Mouse (Mus musculus) embryo, embryonic 9.5 days (tissue): ENCODE measurements around the gene Cdh20.

Experiments used
- DNase-seq: peaks from one replicate; pipeline ENCODE4 v3.0.0-alpha.2; 2017; ENCODE audit errors: extremely low spot score

The Cdh20 gene

DNA sequence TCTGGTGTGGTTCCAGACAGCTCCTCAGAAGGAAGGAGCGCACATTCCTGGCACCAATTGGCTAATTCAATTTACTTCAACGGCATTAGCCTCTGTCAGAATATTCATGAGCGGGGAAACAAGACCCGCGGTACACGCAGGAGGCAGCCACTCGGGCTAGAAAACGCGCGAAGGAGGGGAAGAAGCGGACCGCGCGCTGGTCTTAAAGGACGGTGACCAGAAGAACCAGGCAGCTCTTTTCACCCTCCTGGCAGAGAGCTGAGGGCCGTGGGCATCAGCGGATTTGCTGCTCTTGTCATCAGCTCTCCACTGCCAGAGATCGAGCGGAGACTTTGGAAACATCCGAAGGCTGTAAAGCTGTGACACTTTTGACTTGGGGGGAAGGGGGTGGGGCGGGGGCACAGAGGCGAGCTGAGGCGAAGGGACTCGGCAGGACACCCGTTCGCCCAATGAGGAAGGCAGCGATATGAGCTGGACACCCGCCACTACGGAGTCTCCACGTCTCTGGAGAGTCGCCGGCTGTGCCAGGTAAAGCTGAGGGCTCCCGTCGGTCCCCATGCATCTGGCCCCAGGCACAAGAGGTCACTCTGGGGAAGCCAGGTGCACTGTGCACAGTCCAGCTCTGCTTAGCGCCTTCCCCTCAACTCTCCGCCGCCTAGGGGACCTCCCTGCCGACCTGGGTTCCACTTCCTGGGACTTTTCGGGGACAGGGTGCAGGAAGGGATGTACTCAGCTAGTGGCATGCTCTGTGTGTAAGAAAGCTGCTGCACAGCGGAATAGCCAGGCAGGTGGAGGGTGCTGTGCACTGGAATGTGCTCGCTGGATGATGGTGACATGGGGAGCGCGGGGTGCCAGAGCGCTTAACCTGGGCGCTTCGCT is at the start of gene Cdh20:
Gene Cdh20 (plus strand): TSS at position 159 of the 879 bp plus-strand sequence.
- DNase-seq = peak; percentile 47

DNA sequence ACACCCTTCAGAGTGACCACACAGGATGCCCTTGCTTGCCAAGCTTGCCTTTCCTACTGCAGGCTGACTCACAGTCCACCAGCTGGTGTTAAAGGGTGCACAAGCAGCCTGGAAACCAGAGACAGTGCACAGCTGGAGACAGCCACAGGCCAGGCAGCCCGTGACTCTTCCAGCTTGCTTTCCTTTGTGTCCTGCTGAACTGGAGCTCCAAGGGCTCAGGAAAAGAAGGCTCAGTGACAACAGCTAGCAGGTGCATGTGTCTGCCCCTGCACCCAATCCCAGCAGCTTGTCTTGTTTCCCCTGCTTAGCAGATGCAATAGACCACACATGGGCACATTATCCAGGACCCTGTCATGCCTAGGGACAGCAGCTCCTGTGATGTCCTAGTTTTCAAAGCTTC is 21.5 kb upstream of the Cdh20 start:
- peak; percentile 11 for DNase-seq

DNA sequence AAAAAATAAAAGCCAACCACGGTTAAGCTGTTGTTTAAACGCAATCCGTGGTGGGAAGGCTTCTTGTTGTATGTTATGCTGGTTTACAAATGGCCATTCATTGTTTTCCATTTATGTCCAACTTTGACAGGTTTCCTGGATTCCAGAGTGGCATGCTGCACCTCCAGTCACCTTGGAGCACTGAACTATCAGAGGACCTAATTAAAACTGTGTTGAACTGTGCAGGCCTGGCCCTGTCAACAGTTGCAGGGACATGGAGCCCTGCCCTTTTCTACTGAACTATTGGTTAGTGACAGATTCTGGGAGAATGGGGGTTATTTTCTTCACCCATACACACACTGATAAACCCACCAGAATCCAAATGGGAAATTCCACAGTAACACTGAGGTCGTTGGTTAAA is 20.9 kb upstream of the Cdh20 start:
- no peak for DNase-seq

DNA sequence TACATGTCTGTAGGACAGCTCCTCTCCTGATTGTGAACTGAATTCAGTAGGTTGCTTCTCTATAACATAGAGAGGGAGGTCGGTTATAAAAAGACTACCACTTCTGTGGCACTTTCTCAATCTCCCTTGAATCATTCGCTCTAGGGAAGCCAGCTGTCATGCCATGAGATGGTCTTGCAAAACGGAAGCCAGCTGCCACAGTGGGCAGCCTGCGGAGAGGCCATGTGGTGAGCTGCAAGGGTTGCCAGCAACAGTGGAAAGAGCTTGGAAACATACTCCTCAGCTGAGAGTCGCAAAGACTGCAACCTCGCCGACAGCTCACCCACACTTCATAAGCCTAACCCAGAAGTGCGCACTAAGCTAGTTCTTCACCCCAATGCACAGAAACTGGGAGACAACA is 13.8 kb upstream of the Cdh20 start:
- no peak for DNase-seq

DNA sequence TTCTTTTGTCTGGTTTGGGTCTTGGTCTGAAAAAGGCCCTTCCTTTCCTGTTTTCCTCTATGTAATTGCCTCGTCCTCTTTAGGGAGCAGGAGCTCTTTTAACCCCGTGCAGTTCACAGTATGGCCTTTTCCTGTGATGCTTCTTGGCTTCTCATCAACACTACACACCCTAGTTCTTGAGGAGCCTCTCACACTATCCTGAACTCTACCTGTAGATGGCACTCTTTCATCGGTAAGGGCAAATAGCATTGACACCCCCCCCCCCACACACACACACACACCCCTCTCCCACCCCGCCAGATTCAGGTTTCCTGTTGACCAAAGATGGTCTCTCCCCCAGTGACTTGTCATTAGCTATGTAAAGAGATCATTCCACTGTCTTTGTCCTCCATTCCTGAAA is 12.4 kb upstream of the Cdh20 start:
- no peak for DNase-seq

DNA sequence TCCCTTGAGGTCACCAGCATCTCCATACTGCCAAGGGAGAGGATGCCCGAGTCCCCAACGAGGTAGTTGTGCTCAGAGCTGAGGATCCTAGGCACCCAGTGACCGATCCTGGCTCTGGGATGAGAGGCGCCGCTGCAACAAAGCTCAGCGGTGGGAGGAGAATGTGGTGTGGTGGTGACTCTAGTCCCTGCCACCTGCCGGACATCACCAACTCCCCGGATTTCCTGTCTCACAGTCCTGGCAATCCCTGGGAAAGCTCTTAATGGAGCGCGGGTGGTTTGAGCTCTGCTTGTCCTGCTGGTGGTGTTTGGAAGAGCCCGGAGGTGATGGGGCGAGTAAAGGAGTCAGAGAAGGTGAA is 900 bp downstream of the Cdh20 start:
- DNase-seq = peak; percentile 57

DNA sequence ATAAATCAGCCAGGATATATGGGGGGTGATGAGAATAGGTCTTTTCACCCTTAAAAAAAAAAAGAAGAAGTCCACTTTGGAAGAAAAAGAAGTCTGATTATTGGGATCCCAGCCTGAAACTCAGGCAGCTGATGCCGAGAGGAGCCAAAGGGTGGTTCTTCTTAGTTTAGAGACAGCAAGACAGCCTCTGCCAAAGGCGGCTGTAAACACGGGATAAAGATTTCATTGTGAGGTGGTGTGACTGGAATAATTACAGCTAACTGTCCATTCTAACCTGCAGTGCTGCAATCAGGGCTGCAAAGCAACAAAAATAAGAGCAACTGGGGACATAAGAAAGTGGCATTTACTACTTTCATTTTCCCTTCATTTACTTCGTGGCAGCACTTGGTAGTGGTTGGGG is 3.6 kb downstream of the Cdh20 start:
- DNase-seq = no peak

DNA sequence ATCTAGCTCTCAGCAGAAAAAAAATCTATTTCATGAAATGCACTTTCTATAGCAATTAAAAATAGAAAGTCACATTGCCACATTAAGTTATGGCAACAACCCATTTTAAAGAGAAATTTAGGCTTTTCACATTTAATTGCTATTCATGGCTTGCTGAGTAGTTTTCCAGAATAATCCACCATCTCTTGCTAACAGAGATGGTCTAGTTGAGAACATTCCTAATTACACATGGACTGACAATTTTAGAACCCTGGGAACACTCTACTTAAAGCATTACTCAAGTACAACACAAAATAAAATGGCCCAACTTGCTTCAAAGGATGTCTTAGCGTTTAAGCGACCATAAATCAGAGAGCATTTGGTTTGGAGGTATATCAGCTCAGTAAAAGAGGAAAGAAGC is 4.9 kb downstream of the Cdh20 start:
- no peak for DNase-seq

DNA sequence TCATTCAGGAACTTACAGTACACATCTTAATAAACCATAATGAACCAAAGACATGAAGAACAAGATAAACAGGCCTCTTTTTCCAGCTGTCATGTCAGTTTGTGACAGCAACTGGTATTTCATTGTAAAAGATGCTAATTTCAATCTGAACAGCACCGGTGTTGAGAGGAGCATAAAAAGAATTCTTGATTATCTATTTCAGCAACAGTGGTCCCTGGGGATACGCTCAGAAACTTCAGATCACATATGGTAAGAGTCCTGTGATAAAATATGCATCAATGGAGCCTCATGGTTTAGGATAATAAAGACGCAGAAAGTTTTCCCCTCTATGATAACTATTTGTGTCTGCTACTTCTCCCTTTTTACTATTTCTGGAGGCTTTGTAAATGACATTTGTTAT is 25.2 kb downstream of the Cdh20 start:
- DNase-seq = no peak

DNA sequence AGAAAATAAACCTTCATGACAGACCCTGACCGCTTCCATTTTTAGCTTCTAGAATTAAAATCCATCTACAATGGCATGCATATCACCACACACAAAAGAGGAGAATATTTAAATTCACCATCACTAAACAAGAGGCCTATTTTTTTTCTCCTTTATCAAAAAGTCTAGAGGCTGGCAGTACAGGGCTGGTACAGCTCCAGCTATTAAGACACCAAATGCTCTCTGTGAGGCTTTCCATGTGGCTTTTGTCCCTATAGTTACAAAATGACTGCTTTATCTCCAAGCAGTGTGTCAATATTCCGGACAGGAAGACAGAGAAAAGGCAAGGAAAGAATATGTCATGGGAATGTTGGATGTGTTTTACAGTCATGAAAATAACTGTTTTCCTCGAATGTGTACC is 27.8 kb downstream of the Cdh20 start:
- no peak for DNase-seq

DNA sequence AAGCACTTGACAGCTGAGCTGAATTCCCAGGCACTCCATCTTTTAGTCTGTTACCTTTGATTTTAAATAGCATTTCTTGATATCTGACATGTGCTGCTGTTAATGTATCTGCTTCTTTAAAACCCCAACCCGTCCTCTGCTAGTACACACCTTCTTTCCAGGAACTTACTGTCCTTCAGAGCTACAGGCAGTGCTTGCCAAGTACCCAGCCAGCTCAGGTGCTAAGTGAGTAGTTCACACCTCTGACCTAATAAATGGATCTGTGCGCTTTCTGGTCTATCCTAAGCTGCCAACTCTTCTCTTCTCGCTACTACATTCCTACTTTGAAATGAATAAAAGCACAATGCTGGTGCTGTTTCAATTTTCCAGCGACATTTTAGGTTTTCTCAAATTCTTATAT is 28.8 kb downstream of the Cdh20 start:
- no peak for DNase-seq

DNA sequence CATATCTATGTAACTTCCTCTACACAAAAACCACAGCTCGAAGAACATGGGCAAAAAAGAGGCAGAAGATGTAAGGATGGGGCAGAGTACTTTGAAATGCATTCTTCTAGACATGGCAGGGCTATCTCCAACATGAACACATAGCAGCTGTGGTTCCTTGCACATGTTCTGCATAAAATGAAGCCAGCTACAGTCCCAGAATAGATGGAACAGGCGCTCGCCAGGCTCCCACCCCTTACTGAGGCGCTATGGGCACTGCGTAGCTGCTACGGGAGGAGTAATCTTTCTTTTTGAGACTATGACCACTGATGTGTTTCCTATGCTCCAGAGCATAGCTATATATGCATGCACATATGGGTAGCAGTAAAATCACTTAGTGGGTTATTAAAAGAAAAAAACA is 36.4 kb downstream of the Cdh20 start:
- DNase-seq = no peak

DNA sequence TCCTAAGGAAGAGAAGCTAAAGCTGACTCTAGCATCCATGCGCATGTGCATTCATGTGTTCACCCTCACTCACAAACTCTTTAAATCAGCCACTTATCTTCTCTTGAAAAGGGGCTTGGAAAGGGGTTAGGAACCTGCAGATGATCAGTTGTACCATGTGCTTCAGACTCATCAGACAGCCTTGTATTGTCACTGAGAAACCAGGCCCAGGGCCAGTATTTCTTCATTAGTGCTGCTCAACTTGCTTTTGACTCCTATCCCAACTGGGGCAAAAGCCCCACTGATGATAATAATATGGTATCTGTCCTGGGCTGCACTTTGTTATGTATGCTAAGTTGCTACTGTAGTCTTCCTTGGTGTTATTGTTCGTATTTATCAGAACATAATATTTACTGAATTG is 38.9 kb downstream of the Cdh20 start:
- DNase-seq = no peak

DNA sequence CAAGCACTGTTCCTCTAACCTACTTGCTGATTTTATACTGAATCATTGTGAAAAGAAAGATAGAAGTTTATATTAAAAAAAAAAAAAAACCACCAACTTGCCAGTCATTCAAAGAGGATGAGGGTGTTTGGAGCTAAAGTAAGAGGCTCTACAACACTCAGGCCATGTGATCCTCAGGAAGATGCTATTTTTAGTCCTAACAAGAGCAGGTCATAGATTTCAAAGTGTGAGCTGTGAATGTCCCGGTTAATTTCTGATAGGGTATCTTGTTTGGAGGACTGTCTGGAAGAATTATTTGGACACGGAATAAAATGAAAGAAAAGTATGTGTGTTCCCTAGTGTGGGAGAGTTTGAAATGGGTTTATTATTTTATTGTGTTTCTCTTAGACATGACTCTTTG is 49.2 kb downstream of the Cdh20 start:
- DNase-seq = no peak

DNA sequence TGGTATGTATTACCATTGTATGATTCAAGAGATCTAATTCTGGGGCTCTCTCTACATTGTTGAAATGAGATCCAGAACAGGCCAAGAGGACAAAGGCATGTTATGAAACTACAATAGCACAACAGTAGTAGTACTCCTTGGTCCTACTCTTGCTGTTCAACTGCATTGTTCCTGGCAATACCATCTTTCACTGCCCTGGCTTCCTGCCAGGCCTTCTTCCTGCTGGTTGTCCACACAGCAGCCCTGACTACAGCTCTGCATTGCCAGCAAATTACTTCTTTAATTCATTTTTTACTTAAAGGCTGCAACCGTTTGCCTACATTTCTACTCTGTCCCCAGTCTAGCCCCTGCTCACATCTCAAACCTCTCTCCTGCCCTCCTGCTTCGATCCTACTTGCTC is 59.8 kb downstream of the Cdh20 start:
- no peak for DNase-seq

DNA sequence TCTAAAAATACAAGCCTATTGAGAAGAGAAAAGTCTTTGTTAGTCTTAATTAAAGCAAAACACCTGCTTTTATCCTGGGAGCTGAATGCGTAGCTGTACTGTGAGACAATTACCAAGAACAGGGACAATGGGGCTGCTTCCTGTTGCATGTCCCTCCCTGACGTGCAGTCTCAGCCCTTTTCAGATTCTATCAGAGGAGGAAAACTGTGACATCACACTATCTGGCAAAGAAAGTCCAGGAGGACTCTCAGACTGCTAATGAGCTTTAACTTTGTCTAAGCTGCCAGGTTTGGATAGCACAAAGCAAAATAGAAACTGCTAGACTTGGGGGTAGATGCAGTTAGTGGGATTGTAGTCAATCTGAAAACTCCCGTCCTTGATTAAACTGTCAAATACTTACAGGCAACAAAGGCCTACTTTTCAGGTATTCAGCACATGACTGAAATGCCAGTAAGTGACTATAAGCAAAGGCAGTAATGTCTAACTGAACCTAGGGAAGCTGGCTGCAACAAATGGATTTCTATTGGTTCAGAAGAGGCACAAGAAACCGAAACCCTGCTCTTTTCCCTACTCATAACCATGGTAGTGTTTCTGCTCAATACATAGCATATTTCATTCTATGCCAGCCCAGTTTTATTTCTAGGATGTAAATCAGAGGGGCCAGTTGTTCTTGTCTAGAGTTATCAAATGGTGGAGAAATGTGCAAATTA is 70.0 kb downstream of the Cdh20 start:
- no peak for DNase-seq

DNA sequence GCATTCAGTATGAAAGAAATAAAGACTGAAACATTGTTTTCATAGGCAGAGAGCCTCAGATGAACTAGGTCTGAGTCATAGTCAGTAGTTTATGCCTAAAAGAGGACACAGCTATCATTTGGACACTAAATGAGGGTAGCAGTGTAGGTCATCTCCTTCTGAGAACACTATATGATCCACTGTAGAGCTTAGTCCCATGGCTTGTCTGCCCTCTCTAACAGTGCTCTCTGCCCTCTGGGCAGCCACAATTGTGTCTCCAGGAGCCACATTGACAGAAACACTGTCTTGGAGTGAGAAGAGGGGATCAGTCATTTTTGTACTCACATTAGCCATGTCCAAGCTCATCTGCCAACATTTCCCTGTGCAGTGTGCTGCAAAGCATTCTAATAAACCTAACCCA is 70.7 kb downstream of the Cdh20 start:
- no peak for DNase-seq

DNA sequence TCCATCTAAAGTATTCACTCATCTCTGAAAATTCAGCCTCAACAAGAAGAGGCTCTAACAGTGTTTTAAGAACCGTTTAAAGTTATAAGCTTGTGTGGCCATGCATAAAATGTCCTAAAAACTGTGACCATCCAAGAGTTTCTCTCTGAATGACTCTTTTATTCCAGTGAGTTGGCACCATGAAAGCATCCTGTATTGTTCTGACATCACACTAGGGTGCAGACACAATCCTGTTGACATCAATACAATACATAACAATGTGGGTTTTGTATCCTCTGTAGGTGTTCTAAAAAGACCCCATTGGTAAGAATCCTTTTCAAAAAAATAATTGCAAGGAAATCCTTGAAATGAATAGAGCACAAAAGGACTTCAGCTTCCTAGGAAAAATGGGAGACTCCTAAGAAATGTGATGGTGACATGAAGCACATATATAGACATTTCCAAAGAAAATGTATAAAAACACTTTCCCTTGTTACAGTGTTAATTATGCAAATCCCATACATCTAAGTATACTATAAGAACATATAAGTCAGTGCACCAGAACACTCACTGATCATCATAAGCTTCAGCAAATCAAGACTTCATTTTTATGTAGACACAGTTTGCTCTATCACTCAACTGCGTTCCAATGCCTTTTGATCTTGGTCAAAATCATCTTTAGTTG is 80.1 kb downstream of the Cdh20 start:
- DNase-seq = peak; percentile 22

DNA sequence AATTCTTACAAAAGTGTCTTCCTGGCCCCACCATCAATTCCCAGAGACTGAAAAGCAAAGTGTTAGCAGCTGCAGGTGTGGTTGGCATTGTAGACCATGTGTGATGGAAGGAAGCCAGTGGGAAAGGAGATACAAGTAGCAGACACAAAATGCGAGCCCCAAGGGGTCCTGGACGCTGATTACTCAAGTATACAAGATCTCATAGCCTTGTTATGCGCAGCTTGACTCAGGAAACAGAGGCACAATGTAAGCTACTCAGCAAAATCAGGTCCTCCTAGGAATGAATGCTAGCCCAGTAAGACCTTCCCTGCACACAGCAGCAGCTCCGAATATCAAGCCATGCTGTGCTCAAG is 80.6 kb downstream of the Cdh20 start:
- peak; percentile 12 for DNase-seq

DNA sequence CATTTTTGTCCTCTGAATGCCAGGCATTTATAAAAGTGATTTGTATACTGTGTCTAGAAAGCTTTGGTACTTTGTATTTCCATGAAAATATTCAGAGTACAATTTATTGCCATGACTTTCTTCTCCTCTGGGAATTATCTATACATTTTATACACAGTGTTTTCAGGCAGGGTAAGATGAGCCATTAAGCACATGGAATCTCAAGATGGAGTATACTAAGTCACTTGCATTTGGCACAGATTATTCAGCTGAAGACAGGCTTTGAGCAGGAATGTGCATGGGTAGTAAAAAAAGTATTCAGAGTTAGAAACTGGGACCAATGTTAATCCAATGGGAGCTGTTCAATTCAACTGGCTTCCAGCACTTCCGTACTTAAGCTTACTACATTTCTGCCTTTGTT is 109.1 kb downstream of the Cdh20 start:
- DNase-seq = no peak

DNA sequence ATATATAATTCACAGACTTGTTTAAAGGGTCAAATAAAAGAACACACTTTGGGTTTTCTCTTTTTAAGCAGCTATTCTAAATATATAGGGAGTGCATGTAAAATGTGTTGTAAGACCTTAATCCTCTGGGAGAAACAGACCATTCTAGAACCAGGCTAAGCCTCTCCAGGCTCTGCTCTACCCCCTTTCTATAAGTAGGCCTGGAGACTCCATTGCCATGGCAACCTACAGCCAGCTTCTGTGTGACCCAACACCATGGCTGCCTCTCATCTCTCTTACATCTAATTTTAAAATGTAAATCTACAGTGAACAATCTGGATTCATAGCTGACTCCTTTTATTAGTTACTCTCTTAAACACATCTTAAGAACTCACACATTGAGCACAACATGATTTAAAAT is 133.5 kb downstream of the Cdh20 start:
- DNase-seq = no peak

DNA sequence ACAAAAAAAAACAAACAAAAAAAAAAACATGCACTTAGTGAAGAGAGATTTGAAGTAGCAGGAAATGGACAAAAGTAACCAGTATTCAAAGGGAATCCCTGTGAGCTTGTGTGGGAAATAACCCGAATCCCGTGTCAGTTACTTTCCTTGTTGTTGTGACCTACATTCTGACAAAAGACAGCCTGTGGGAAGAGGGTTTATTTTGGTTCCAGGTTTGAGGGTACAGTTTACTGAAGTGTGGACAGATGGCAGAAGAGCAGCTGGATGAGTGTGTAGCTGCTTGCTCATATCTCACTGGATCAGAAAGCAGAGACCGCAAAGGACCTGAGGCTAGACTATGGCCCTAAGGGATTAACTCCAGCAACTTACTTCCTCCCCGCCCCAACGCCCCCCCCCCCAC is 135.1 kb downstream of the Cdh20 start:
- DNase-seq = no peak

DNA sequence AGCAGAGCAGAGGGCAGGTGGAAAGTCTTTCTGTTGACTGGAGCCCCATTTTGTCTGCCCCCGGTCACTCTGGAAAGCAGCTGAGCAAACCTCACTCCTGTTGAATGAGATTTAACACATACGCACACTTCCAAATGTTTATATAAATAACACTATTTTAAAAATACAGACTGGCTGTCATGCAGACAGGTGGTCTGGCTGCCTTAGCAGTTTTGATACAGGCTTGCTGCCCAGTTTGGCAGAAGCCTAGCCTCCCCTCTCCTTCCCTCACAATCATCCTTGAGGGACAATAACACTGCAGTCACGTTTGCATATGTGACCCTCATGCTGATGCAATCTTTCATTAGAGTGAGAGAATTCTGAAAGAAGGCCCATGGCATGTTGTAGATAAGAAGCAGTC is 144.1 kb downstream of the Cdh20 start:
- DNase-seq = no peak
